Mouse (Mus musculus) ovary, postnatal 36 days (tissue): ENCODE results near the gene Helz2.
A peak's percentile ranks its signal among the peaks of the same experiment; 100 is the strongest.

ENCODE experiments used
- DNase-seq: peaks from one replicate; pipeline ENCODE4 v3.0.0; 2022; ENCODE audit warnings: low spot score, mixed read lengths

Helz2 gene

DNA sequence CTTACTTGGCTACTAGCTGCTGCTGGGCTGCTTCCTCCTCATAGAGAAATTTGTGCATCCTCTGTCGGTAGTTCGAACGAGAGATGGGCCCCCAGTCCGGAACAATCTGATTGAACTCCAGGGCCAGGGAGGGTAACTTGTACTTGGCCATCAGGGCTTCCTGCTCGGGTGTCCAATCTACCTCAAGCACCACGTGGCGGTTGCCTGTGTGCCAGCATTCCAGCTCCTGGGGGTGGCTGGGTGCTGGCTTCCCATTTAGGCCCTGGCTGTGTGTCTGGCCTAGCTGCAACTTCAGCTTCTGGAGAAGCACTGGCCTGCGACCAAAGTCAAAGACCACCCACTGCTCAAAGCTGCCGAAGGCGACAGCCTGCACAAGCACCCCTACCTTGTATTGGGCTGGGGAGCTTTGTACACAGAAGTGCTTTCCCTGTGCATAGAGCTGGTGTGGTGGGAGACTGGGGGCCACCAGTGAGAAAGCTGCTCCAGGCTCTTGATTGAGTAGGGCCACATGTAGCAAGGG is 3.7 kb downstream of the Helz2 start:
- no peak for DNase-seq

DNA sequence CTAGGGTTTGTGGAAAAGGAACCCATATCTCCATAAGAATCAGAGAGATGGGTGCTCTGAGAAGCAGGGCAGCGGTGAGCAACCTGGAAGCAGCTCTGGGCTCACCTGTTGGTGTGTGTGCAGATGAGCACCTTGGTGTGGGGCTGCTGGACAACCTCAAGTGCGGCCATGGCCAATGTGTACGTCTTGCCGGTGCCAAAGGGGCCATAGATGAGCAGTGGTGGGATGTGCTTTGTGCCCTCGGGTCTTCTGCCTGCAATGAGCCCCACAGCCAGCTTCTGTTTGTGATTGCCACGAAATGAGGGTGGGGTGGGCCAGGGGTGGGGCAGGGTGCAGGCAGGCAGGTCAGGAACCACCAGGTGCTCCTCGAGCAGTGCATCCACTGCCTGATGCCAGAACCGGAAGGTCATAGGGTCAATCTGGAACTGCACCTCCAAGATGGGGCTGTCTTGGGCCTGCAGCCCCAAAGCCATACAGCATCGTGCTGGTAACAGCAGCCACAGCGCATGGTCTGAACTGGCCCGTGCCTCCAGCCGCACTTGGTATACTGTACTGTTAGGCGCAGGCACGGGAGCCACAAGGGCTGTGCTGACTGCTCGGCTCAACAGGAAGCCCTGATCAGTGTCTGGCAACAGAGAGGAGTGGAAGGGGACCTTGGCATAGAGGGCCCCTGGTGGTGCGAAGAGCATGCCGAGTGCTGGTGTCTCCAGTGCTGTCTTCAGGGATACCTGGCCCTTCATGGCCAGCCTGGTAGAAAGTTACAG is 4.4 kb downstream of the Helz2 start:
- DNase-seq, result no peak

DNA sequence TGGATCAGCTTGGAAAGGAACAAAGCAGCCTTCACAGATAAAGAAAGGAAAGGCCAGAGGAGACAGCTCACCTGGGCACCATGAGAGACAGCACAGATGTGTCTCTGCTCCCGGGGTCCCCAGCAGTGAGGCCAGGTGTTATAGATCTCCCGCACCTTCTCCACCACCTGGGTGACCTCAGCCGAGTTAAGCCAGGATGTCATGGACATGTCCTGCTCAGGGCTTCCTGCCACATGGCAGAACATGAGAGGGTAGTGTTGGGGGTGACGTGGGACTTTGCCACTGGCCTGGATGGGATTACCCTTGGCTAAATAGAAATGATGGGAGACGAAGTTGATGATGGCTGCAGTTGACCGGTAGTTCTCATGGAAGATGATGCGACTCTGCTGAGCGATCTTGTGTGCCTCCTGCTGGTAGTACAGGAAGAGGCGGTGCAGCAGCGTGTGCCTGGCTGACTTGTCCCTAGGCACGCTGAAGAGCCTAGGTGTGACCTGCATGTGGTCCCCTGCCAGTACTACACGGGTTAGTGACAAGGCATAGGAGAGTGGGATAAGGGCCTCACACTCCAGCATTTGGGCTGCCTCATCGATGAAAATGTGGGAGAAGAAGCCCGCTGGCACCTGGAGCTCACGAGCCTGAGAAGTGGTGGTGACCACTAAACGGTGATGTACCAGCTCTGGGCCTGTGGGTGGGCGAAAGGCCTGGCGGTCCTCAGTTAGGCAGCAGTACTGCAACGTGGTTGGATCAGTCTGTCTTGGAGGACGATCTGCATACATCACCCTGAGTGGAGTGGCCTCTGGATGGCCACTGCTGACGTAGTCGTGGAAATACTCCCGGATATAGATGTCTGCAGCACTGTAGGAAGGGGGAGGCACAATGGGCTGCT is 5.9 kb downstream of the Helz2 start:
- no peak for DNase-seq

DNA sequence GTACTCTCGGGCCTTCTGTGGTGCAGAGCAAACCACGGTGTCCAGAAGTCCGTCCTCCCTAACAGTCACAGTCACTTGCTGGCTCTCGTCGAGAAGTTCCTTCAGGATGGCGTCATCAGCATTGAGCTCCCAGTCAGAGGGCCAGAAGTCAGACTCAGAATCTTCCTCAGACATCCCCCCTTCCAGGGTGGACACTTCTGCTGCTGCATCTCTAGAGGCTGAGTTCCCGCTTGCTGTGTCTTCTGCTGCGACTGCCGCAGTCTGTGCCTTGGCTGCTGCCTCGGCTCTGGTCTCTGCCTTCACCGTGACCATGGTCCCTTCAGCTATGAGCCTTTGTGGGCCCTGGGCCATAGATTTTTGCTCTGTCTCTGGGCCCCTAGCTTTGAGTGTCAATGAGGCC is 7.1 kb downstream of the Helz2 start:
- no peak for DNase-seq

DNA sequence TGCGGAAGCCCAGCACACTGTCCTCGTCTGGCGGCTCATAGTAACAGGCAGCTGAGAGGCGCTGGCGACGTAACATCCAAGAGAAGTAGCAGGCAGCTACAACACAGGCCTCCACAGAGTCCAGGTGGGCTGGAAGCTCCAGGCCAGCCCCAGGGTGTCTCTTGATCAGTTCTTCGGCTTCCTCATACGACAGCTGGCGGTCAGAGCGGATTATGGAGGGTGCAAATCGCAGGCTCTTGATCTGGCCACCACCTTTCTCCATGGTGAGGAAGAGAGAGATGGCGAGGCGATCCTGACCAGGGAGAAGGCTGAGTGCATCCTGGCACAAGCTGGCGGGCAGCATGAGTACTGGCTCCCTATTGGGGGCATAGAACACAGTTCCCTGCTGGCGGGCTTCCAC is 8.4 kb downstream of the Helz2 start:
- DNase-seq, result no peak

DNA sequence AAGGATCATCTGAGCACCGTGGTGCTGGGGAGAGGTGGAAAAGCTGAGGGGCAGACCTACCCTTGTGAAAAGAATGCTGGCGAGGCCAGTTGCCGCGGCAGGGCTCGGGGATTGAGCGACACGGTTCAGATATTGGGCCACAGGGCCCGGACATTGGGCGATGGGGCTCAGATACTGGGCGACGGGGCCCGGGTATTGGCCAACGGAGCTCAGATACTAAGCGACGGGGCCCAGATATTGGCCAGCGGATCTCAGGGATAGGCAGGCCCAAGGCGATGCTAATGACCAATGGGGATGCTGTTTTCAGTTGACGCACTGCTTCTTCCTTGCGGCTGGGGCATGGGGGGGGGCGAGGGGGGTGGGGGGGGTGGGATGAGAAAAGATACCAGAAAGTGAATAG is 10.7 kb downstream of the Helz2 start:
- DNase-seq, result no peak

DNA sequence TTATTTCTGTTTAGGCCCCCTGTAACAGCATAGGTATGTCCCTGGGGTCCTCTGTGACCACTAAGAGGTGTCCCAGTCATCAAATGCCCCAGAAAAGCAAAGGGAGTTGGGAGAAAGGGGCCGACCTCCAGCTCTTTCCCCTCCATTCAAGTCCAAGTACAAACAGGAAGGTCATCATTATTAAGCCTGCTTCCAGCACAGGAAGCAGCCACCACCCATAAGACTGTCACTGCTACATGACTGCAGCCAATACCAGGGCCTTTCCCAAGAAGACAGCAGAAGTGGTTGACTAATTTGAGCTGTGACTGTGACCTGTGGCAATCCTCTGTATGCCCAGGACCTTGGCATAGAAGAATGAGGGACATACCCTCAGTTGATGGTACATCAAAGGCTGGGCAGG is 13.5 kb downstream of the Helz2 start:
- DNase-seq, result no peak

DNA sequence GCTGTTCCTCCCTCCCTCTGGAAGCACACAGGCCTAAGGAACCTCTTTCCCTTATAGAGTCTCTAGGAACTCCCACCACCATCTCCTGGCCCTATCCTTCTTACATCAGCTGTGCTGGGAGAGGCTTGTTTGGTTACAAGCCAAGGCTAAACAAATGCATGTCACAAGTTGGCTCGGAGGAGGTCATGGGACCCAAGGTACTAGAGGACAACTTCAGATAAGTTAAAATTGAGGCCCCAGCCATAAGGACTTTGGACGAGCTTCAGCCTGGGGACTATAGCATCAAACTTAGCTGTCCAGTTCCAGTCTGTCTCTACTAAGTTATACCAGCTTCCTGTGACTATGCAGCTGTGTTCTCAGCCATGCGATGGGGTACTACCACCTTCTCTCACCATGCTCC is 14.7 kb downstream of the Helz2 start:
- DNase-seq, result no peak

DNA sequence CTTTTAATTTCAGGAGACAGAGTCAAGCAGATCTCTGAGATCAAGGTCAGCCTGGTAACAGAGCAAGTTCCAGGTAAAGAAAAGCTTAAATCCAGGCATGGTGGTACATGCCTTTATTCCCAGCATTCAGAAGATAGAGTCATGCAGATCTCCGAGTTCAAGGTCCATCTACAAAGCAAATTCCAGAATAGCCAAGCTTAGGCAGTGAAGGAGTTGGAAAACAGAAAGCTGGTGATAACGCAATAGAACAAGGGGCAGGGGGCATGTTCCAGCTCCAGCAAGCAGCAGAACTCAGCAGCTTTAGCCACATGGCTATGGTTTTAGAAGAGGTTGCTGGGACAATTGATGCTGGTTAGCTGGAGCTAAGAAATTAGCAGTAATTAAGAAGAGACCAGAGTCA is 16.8 kb downstream of the Helz2 start:
- no peak for DNase-seq

DNA sequence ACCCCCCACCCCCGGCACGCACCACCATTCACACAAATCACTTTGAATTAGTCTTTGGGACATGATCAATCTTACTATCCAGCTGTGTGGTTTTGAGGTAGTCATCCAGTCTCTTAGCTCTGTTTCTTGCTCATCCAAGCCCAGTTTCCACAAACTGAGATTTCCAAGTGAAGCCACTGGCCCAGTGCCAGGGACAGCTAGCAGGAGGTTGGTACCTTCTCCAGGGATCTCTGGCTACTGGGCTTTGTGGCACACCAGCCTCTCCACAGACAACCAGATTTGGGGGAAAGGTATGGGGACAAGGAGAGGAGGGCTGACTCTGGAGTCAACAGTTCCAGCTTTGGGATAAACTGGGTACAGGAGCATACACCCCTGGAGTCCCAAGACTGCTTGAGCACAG is 21.5 kb downstream of the Helz2 start:
- DNase-seq, result no peak

DNA sequence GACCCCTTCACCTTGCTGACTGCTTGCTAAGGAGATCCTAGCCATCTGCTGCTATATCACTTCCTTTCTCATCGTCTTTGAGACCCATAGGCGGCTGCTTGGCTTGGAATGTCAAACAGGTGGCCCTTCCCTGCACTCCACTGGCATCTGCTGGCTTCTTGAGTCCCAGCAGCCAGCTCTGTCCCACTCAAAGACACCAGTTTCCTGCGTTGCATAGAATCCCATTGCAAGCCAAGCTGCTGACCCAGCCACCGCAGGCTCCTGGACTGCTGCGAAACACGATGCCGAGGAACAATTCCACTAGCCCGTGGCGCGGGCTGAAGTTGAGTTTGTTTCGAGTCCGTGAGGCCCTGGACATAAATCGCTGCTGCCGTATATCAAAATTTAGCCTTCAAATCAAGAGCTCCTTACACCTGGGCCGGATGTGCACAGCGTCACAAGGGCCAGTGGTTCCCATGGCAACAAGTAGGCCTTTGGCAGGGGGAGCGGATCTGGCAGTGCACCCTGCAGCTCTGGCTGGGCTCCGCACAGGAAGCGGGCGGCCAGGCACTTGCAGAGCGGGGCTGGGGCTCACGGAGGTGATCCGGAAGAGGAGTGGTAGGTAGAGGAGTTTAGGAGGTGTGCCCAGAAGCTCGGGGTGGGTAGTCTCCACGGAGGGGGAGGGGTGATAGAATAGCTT is 22.1 kb downstream of the Helz2 start, which contains the start of gene Fndc11:
TSS of gene Fndc11 (plus strand) at position 476 of the 679 bp plus-strand sequence.
- DNase-seq, result peak; percentile 67

DNA sequence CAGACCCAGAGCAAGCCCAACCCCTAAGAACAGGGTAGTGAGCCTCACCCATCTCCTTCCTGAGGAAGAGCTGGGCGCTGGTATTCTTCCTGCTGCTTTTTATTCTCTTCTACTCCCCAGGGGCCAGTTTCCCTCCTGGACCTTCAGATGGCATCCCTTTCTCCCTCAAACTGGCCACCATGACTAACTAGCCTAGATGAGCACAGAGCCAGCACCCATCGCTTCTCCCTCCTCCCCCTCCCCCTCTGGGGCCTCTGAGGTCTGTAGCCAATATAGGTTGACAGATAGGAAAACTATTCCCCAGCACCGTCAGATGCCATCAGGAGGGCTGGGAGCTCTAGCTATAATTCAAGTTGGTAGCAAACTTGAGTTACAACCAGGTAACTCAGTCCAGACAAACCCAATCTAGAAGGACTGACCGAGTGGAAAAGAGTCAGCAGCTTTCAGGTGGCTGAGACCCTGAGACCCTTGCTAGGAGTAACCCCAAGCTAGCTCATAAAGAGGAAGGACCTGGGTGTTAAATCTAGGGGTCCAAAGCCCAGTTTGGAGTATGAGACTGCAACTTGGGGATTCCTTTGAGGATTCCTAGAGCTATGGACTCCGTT is 22.8 kb downstream of the Helz2 start:
- DNase-seq, result no peak

DNA sequence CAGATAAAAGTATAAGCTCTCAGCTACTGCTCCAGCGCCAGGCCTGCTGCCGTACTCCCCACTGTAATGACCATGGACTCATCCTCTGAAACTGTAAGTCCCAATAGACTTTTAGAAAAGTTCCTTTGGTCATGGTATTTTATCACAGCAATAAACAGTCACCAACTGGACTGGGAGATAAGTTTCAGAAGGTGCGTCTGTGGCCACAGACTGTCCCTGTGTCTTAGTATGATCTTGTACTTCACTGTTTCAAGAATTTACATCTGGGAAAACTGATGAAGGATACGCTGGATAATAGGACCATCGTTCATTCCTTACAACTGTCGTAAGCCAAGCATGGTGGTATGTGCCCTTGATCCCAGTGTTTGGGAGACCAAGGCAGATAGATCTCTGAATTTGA is 25.8 kb downstream of the Helz2 start:
- no peak for DNase-seq

DNA sequence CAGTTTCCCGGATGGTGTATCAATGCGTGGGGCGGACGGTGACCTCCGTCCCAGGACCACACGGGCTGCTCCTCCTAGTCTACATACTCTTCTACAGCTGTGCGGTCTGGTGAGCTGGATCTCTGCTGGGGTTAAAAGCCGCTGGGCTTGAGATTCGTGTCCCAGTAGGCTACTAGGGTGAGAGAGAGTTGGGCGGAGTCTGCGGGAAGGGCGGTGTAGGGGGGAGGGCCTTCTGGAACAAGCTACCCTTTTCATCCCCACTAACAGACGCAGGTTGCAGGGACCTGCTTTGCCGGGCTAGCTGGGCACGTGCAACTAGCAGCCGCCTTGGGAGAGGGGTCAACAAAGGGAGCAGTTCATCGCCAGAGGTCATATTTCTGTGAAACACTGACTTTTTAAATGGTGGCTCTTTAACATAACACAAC is 28.8 kb downstream of the Helz2 start, which contains the start of gene Srms:
TSS of gene Srms (minus strand) at position 165 of the 425 bp plus-strand sequence.
- DNase-seq, result peak; percentile 15

DNA sequence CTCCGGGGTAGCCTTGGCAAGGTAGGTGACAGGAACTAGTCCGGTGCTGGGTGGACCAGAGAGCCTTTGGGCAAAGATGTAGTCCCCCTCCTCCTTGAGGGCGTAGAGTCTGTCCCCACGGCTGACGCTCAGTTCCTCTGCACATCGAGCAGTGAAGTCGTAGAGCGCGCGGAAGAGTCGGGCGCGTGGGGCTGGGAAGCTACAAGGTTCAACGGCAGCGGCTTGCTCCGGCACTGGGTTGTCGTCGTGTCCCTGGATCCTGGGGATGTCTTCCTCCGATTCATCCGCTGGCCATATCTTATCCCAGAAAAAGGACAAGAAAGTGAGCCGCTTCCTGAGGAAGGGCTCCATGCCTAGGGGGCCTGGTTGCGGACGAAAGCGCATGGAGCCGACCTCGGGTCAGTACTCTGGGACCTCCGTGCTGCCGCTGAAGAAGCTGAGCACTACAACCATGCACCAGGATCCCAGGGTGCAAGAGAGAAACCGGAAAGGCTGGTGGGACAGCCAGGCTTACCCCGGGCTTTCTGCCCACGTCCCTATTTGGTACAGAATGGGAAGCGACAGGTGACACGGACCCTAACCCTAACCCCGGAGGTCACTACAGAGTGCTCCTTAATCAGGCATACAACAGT is 29.3 kb downstream of the Helz2 start:
- DNase-seq, result no peak

DNA sequence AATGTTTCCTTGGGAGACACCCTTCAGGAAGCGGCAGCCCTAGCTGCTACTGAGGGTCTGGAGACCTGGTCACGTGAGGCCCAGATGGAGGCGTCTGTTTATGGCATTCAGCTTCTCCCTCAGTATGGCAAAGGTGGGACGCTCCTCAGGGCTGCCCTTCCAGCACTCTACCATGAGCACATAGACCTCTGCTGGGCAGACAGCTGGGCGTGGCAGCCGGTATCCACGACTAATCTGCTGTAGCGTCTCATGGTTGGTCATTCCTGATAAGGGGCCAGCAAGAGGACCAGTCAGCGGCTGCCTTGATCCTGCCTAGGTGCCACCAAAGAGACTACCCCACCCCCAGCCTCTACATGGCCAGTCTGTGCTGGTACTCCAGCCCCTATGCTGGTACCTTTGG is 35.7 kb downstream of the Helz2 start:
- no peak for DNase-seq

DNA sequence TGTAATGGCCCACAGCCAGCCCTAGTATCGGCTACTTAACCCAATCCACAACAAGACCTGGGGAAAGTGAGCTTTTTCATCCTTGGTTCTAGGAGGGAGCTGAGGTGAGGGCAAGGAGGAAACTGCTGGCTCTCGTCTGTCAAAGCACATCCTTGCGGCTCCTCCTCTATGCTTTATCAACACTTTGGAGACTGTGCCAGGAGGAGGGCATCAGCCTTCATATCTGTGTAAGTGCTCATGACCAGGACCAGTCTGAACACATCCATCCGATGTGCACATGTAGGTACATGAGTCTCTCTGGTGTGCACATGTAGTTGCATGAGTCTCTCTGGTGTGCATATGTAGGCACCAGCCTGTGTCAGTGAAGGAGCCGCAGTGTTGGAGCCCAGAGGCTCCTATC is 36.1 kb downstream of the Helz2 start:
- DNase-seq, result no peak

DNA sequence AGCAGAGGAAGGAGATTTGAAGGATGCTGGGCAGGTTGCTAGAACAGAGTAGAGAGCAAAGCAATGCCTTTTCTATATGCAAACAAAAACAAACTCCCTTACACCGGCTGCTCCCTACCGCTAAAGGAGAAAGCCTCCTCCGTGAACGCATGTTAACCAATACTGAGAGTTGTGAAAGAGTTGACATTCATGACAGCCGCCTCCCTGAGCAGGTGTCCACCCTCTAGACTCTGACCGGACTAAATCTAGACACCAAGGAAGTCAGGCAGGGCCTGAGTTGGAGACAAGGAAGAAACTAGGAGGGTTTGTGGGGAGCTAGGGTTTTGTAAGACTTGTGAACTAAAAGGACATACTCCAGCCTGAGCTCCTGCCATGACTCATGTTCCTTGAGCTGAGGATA is 38.9 kb downstream of the Helz2 start:
- no peak for DNase-seq

DNA sequence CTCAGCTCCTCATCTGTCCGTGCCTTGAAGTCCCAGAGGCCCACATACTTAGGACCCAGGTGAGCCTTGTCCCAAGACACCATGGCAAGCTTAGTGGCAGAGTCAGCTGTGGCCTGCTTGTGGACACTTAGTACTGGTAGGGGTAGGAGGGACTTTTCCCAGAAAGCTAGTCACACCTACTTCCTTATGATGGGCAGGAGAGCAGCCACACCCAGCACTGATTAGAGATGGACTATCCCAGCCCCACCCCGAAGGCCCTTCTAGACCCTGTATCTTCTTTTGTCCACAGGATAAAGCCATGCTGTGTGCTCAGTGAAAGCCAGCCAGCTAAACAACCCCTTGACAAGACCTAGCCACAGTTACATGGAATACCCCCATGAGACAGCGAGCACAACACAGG is 39.4 kb downstream of the Helz2 start, which contains the start of gene Ptk6:
TSS of gene Ptk6 (minus strand) at position 368 of the 400 bp plus-strand sequence.
- DNase-seq, result no peak

DNA sequence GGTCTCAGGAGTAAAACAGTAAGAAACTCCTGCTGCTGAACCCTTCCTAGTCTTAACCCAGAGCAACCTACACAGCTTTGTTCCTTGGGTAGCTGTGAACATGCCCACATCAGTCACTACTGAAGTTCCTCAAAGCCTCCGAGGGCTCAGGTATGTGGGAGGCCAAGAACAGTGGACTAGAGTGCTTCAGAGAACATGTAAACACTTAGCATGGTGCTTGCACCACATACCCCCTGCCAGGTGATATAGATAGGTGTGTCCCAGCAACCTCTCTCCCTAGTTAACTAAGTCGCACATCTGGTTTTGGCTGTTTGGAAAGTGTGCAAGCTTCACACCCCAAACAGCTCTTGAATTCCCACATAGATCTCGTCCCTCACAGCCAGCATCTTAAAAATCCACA is 40.2 kb downstream of the Helz2 start:
- no peak for DNase-seq

DNA sequence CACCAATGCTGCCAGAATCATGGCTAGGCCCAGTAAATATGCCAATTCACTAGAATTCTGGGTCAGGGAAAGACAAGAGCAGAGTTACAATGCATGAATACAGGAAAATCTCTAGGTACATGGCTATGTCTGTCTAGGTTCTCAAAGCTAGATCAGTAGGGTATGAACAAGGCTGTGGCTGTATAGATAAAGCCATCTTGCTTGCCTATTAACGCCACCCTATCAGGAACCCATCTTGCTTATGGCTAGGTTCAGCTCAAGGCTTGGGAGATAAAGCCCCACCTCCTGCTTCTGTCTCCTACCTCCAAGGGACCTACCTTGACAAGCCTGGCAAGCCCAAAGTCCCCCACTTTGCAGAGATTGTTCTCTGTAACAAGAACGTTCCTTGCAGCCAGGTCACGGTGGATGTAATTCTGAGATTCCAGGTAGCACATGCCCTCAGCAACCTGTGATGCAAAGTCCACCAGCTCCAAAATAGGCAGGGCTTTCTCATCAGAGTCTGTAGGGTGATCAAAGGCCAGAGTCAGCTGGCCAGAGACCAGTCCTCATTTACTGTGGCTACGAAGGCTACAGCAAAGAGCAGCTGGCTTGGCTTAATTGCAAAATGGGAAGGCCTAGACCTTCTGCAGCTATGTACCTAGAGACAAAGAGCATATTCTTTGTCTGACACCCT is 45.1 kb downstream of the Helz2 start:
- no peak for DNase-seq
